Mouse (Mus musculus) heart, adult 8-10 months (tissue): Measurements from ENCODE around the gene Ifna4. TPM values are rescaled to one million over a fixed set of nuclear protein-coding genes. Genes with fewer than 3 reads are reported as not detected.

Source experiments
- DNase-seq: peaks from one replicate; pipeline ENCODE4 v3.0.0; 2022; ENCODE audit warnings: low spot score
- total RNA-seq, 4 experiments: library from RNA; stranded (reverse); gene quantifications; 2 replicates each; pipeline ENCODE4 v1.2.4; 2022

Ifna4 gene
- total RNA-seq, 4 experiments from 2014 or later = not detected

GRCm38 (mm10) chr4:88865011-88865569 is 23.4 kb downstream of the Ifna4 start:
- no peak for DNase-seq

GRCm38 (mm10) chr4:88867366-88867925 is 25.8 kb downstream of the Ifna4 start:
- DNase-seq = peak; percentile 69

GRCm38 (mm10) chr4:88867926-88868911 is 26.6 kb downstream of the Ifna4 start:
- peak; percentile 25 for DNase-seq

- peak; percentile 32 for DNase-seq
Measured at GRCm38 (mm10) chr4:88872691-88873090, 31.0 kb downstream of the Ifna4 start.

GRCm38 (mm10) chr4:88875435-88876095 is 33.9 kb downstream of the Ifna4 start:
- DNase-seq = no peak

- no peak for DNase-seq
Measured at GRCm38 (mm10) chr4:88876520-88876919, 34.9 kb downstream of the Ifna4 start.

GRCm38 (mm10) chr4:88878246-88878645 is 36.6 kb downstream of the Ifna4 start:
- DNase-seq = no peak

GRCm38 (mm10) chr4:88878772-88879171 is 37.1 kb downstream of the Ifna4 start:
- DNase-seq = no peak

GRCm38 (mm10) chr4:88880101-88880500 is 38.4 kb downstream of the Ifna4 start, which contains the start of gene Ifne:
Gene Ifne (minus strand): TSS chr4:88880201.
- no peak for DNase-seq

GRCm38 (mm10) chr4:88888236-88888635 is 46.6 kb downstream of the Ifna4 start:
- DNase-seq = no peak

Other genes starting within 250 kb of the Ifna4 start
- gene Ifna9, start 249.5 kb upstream of the Ifna4 start, total RNA-seq = not detected
- gene Ifna12, start 238.5 kb upstream of the Ifna4 start, total RNA-seq = not detected
- gene C87499, start 207.4 kb upstream of the Ifna4 start, total RNA-seq = not detected
- not detected for gene Ifna13, start 197.4 kb upstream of the Ifna4 start, total RNA-seq
- gene Ifna16, start 164.9 kb upstream of the Ifna4 start, total RNA-seq = not detected
- gene Ifna2, start 157.9 kb upstream of the Ifna4 start, total RNA-seq = not detected
- not detected for gene Ifnab, start 150.5 kb upstream of the Ifna4 start, total RNA-seq
- under 1 TPM; 0.41 to 0.87 (median 0.64) TPM for gene Gm26566, start 120.1 kb upstream of the Ifna4 start, total RNA-seq
- gene Klhl9, start 119.4 kb upstream of the Ifna4 start, total RNA-seq = 10 to 100 TPM; 67.8 to 80.5 (median 71.9) TPM
- gene Gm13271, start 87.0 kb upstream of the Ifna4 start, total RNA-seq = not detected
- gene Gm13283, start 81.7 kb upstream of the Ifna4 start, total RNA-seq = not detected
- not detected for gene Gm13290, start 68.0 kb upstream of the Ifna4 start, total RNA-seq
- not detected for gene Gm13289, start 64.9 kb upstream of the Ifna4 start, total RNA-seq
- not detected for gene Gm13272, start 62.0 kb upstream of the Ifna4 start, total RNA-seq
- not detected for gene Ifnz, start 59.7 kb upstream of the Ifna4 start, total RNA-seq
- gene Gm13276, start 56.2 kb upstream of the Ifna4 start, total RNA-seq = not detected
- gene Gm13277, start 53.2 kb upstream of the Ifna4 start, total RNA-seq = not detected
- not detected for gene Gm13278, start 50.3 kb upstream of the Ifna4 start, total RNA-seq
- not detected for gene Gm13275, start 47.4 kb upstream of the Ifna4 start, total RNA-seq
- gene Gm13279, start 44.5 kb upstream of the Ifna4 start, total RNA-seq = not detected
- gene Gm13285, start 42.2 kb upstream of the Ifna4 start, total RNA-seq = not detected
- not detected for gene Gm13287, start 38.6 kb upstream of the Ifna4 start, total RNA-seq
- not detected for gene Gm13288, start 36.3 kb upstream of the Ifna4 start, total RNA-seq
- gene Ifna7, start 25.6 kb upstream of the Ifna4 start, total RNA-seq = not detected
- not detected for gene Ifna11, start 21.9 kb upstream of the Ifna4 start, total RNA-seq
- not detected for gene Ifna6, start 14.4 kb upstream of the Ifna4 start, total RNA-seq
- gene Ifna5, start 6.3 kb upstream of the Ifna4 start, total RNA-seq = not detected
- gene Ifna1, start 8.2 kb downstream of the Ifna4 start, total RNA-seq = not detected
- not detected for gene Ifne, start 38.3 kb downstream of the Ifna4 start, total RNA-seq